ENCODE assay signal across 8 mouse cellular contexts in genomic region chr16:94370173-94370914, GRCm38 (mm10). TPM values are rescaled to one million over a fixed set of nuclear protein-coding genes. Genes with fewer than 3 reads are reported as not detected.
DNase-seq lines count a peak whose midpoint lies in the region; ATAC-seq and TF ChIP-seq lines count a peak whose summit lies in the region.

TSS of gene Ttc3 (plus strand) at chr16:94370618.

- DNase-seq in 3T3-L1 (ENCODE audit: low read depth, low spot score), result peak; percentile 89
- DNase-seq in adrenal gland, postnatal 4 days (ENCODE audit: low spot score in 2 of 2), result peak; percentile 89 to 92
- DNase-seq in embryonic facial prominence, embryonic 14.5 days (ENCODE audit: low spot score), result peak; percentile 97
- peak; percentile 92 for DNase-seq in heart, adult 8-10 months (ENCODE audit: low spot score)
- peak; percentile 89 for DNase-seq in kidney, adult 9 months
- peak; percentile 98 for DNase-seq in limb, embryonic 14.5 days (ENCODE audit: low spot score)
- DNase-seq in midbrain, postnatal 0 days (ENCODE audit: low spot score), result peak; percentile 99
- DNase-seq in spleen, postnatal 14 days (ENCODE audit: low spot score in 2 of 2), result peak; percentile 75 to 81

- H3K36me3 ChIP-seq in embryonic facial prominence, embryonic 14.5 days (ENCODE audit: control insufficient read depth, insufficient read depth, low read length), result 0 out of 2 replicates have a peak, but pooled peaks cover 7% of the 10 kb centered on the region
- H3K36me3 ChIP-seq in limb, embryonic 14.5 days (ENCODE audit: control insufficient read depth, insufficient read depth, low read length), result no peaks in the 10 kb centered on the region
- H3K36me3 ChIP-seq in midbrain, postnatal 0 days (ENCODE audit: insufficient read depth, low read length), result no peaks in the 10 kb centered on the region

- no peaks in the 10 kb centered on the region for H3K9me3 ChIP-seq in embryonic facial prominence, embryonic 14.5 days (ENCODE audit: control insufficient read depth, low read length)
- H3K9me3 ChIP-seq in limb, embryonic 14.5 days (ENCODE audit: control insufficient read depth, low read length), result no peaks in the 10 kb centered on the region
- no peaks in the 10 kb centered on the region for H3K9me3 ChIP-seq in midbrain, postnatal 0 days (ENCODE audit: low read length)

- H3K9ac ChIP-seq in embryonic facial prominence, embryonic 14.5 days (ENCODE audit: low read depth, low read length), result peak within 1 kb of the TSS; percentile 95
- peak within 1 kb of the TSS; percentile 88 for H3K9ac ChIP-seq in limb, embryonic 14.5 days (ENCODE audit: low read depth, low read length, severe bottlenecking)
- peak within 1 kb of the TSS; percentile 100 for H3K9ac ChIP-seq in midbrain, postnatal 0 days (replicated peaks; ENCODE audit: low read length, poor library complexity, severe bottlenecking)

- H3K27me3 ChIP-seq in embryonic facial prominence, embryonic 14.5 days (replicated peaks; ENCODE audit: control insufficient read depth, insufficient read depth, low read length), result no peaks in the 10 kb centered on the region
- no peaks in the 10 kb centered on the region for H3K27me3 ChIP-seq in limb, embryonic 14.5 days (ENCODE audit: control insufficient read depth, insufficient read depth, low read length)
- no peaks in the 10 kb centered on the region for H3K27me3 ChIP-seq in midbrain, postnatal 0 days (ENCODE audit: insufficient read depth, low read length)

- peak; percentile 91; the same call in 1 of the 2 replicates for TF ChIP-seq POLR2A in limb, embryonic 14.5 days (IDR thresholded peaks at IDR 0.05; ENCODE audit: borderline replicate concordance, extremely low read depth, insufficient read depth, insufficient read length)

- peaks cover 26% of the 10 kb centered on the region for H3K4me1 ChIP-seq in embryonic facial prominence, embryonic 14.5 days (ENCODE audit: control insufficient read depth, insufficient read depth, low read length)
- H3K4me1 ChIP-seq in limb, embryonic 14.5 days (ENCODE audit: control insufficient read depth, insufficient read depth, low read length), result peaks cover 20% of the 10 kb centered on the region
- H3K4me1 ChIP-seq in midbrain, postnatal 0 days (ENCODE audit: insufficient read depth, low read length), result peaks cover 8% of the 10 kb centered on the region; the same call in 1 of the 2 replicates

- H3K27ac ChIP-seq in embryonic facial prominence, embryonic 14.5 days (replicated peaks; ENCODE audit: low read depth, low read length), result peak within 1 kb of the TSS; percentile 98
- peak within 1 kb of the TSS; percentile 98 for H3K27ac ChIP-seq in limb, embryonic 14.5 days (replicated peaks; ENCODE audit: low read depth, low read length)
- H3K27ac ChIP-seq in midbrain, postnatal 0 days (ENCODE audit: low read depth, low read length), result peak within 1 kb of the TSS; percentile 100

- peak within 1 kb of the TSS; percentile 96 for H3K4me3 ChIP-seq in embryonic facial prominence, embryonic 14.5 days (ENCODE audit: low read depth, low read length)
- H3K4me3 ChIP-seq in limb, embryonic 14.5 days (replicated peaks; ENCODE audit: low read length), result peak within 1 kb of the TSS; percentile 93
- peak within 1 kb of the TSS; percentile 92 for H3K4me3 ChIP-seq in midbrain, postnatal 0 days (ENCODE audit: low read depth, low read length)

- H3K4me2 ChIP-seq in embryonic facial prominence, embryonic 14.5 days (ENCODE audit: low read depth, low read length), result peak within 1 kb of the TSS; percentile 67
- H3K4me2 ChIP-seq in limb, embryonic 14.5 days (replicated peaks; ENCODE audit: low read depth, low read length, severe bottlenecking), result peak within 1 kb of the TSS; percentile 61
- H3K4me2 ChIP-seq in midbrain, postnatal 0 days (ENCODE audit: low read depth, low read length, poor library complexity, severe bottlenecking), result peak within 1 kb of the TSS; percentile 53

- no peak for TF ChIP-seq CTCF in midbrain, postnatal 0 days (IDR thresholded peaks at IDR 0.05)

- under 1% methylated on average over 44 of the region's 79 CpGs for WGBS in embryonic facial prominence, embryonic 14.5 days
- under 1% methylated on average over 60 of the region's 79 CpGs for WGBS in limb, embryonic 14.5 days
- under 1% methylated on average over 75 of the region's 79 CpGs for WGBS in midbrain, postnatal 0 days

- peak; percentile 81 for ATAC-seq in embryonic facial prominence, embryonic 14.5 days (ENCODE audit: low read depth)
- peak; percentile 87 for ATAC-seq in limb, embryonic 14.5 days (ENCODE audit: low FRiP score, low read depth)
- peak; percentile 82 for ATAC-seq in midbrain, postnatal 0 days (ENCODE audit: low FRiP score)

RNA-seq across cellular contexts. Expression of gene Ttc3, which starts in this region (rescaled TPM):
- 100 to 1,000 TPM; 163 to 178 TPM for total RNA-seq in adrenal gland, postnatal 4 days (2021)
- polyA plus RNA-seq in embryonic facial prominence, embryonic 14.5 days (2014; fragmentation: Nextera tagmentation; extraction: Ambion mirVana), result 270 and 324 TPM in 2 replicates
- 10 to 100 TPM; 74.5 to 84.2 (median 76.6) TPM for total RNA-seq in heart, adult 8-10 months (2022)
- polyA plus RNA-seq in limb, embryonic 14.5 days (2012; rRNA removed), result 113 and 123 TPM in 2 replicates
- polyA plus RNA-seq in limb, embryonic 14.5 days (2014; fragmentation: Nextera tagmentation; extraction: Ambion mirVana), result 294 and 297 TPM in 2 replicates
- 1,211 and 1,370 TPM in 2 replicates for total RNA-seq in midbrain, postnatal 0 days (2014; rRNA removed)
- 1,107 and 1,271 TPM in 2 replicates for polyA plus RNA-seq in midbrain, postnatal 0 days (2015; fragmentation: Nextera tagmentation; extraction: Ambion mirVana)

Comparison
In these comparisons a context has a peak if more than half of its experiments do, and no peak if none do; other contexts are left out.
1. Peak in every context shown above with its lines: DNase-seq, ATAC-seq, H3K4me3 ChIP-seq and H3K27ac ChIP-seq.